Mouse (Mus musculus): ENCODE measurements around the gene Creb3l1. TPM values are rescaled to one million over a fixed set of nuclear protein-coding genes. Genes with fewer than 3 reads are reported as not detected.

Creb3l1 gene
- polyA plus RNA-seq, 1 experiment = 15.0 TPM

- no peak for TF ChIP-seq CTCF (IDR thresholded peaks at IDR 0.05; ENCODE audit: insufficient read depth, low read length)
- no peak for TF ChIP-seq POLR2A (IDR thresholded peaks at IDR 0.05; ENCODE audit: borderline replicate concordance, extremely low read depth, low read depth, low read length)
- no peaks in the 10 kb centered on the region for H3K4me1 ChIP-seq (ENCODE audit: control insufficient read depth, insufficient read depth, low read length)
- H3K4me3 ChIP-seq (replicated peaks; ENCODE audit: extremely low read depth, low read depth, low read length) = no peak overlapping the region
- WGBS = 18% methylated on average over 4 of the region's 4 CpGs
- no peak for DNase-seq
Observed at GRCm38 (mm10) chr2:92047601-92048000, 23.3 kb upstream of the Creb3l1 start.

- Histone ChIP-seq H3K4me1 (ENCODE audit: control insufficient read depth, insufficient read depth, low read length) (no peaks in the 10 kb centered on the region), H3K4me3 (replicated peaks; ENCODE audit: extremely low read depth, low read depth, low read length) (no peak overlapping the region)
- WGBS = 88% methylated on average over 12 of the region's 12 CpGs
- TF ChIP-seq CTCF (IDR thresholded peaks at IDR 0.05; ENCODE audit: insufficient read depth, low read length) (no peak), POLR2A (IDR thresholded peaks at IDR 0.05; ENCODE audit: borderline replicate concordance, extremely low read depth, low read depth, low read length) (no peak)
- DNase-seq = no peak
Observed at GRCm38 (mm10) chr2:92043285-92043684, 19.0 kb upstream of the Creb3l1 start.

GRCm38 (mm10) chr2:92041538-92041937 is 17.2 kb upstream of the Creb3l1 start:
- 69% methylated on average over 15 of the region's 15 CpGs for WGBS
- TF ChIP-seq POLR2A (IDR thresholded peaks at IDR 0.05; ENCODE audit: borderline replicate concordance, extremely low read depth, low read depth, low read length) = no peak
- no peak for TF ChIP-seq CTCF (IDR thresholded peaks at IDR 0.05; ENCODE audit: insufficient read depth, low read length)
- DNase-seq = no peak
- Histone ChIP-seq H3K4me1 (ENCODE audit: control insufficient read depth, insufficient read depth, low read length) (no peaks in the 10 kb centered on the region), H3K4me3 (replicated peaks; ENCODE audit: extremely low read depth, low read depth, low read length) (no peak overlapping the region)

GRCm38 (mm10) chr2:92034273-92034672 is 10.0 kb upstream of the Creb3l1 start:
- Histone ChIP-seq H3K4me1 (ENCODE audit: control insufficient read depth, insufficient read depth, low read length) (no peaks in the 10 kb centered on the region), H3K4me3 (replicated peaks; ENCODE audit: extremely low read depth, low read depth, low read length) (no peak overlapping the region)
- 50% methylated on average over 9 of the region's 9 CpGs for WGBS
- TF ChIP-seq CTCF (IDR thresholded peaks at IDR 0.05; ENCODE audit: insufficient read depth, low read length) = no peak
- TF ChIP-seq POLR2A (IDR thresholded peaks at IDR 0.05; ENCODE audit: borderline replicate concordance, extremely low read depth, low read depth, low read length) = no peak
- no peak for DNase-seq

GRCm38 (mm10) chr2:92030554-92030953 is 6.3 kb upstream of the Creb3l1 start:
- TF ChIP-seq CTCF (IDR thresholded peaks at IDR 0.05; ENCODE audit: insufficient read depth, low read length) = no peak
- no peak for TF ChIP-seq POLR2A (IDR thresholded peaks at IDR 0.05; ENCODE audit: borderline replicate concordance, extremely low read depth, low read depth, low read length)
- Histone ChIP-seq H3K4me3 (replicated peaks; ENCODE audit: extremely low read depth, low read depth, low read length) (no peak overlapping the region), H3K4me1 (ENCODE audit: control insufficient read depth, insufficient read depth, low read length) (no peaks in the 10 kb centered on the region)
- WGBS = 90% methylated on average over 8 of the region's 8 CpGs
- DNase-seq = no peak

GRCm38 (mm10) chr2:92029387-92030133 is 5.3 kb upstream of the Creb3l1 start:
- no peak for TF ChIP-seq POLR2A (IDR thresholded peaks at IDR 0.05; ENCODE audit: borderline replicate concordance, extremely low read depth, low read depth, low read length)
- 41% methylated on average over 10 of the region's 10 CpGs for WGBS
- H3K4me3 ChIP-seq (replicated peaks; ENCODE audit: extremely low read depth, low read depth, low read length) = no peak overlapping the region
- DNase-seq = peak; percentile 39
- no peaks in the 10 kb centered on the region for H3K4me1 ChIP-seq (ENCODE audit: control insufficient read depth, insufficient read depth, low read length)

GRCm38 (mm10) chr2:92027811-92028590 is 3.7 kb upstream of the Creb3l1 start:
- no peaks in the 10 kb centered on the region for H3K4me1 ChIP-seq (ENCODE audit: control insufficient read depth, insufficient read depth, low read length)
- H3K4me3 ChIP-seq (replicated peaks; ENCODE audit: extremely low read depth, low read depth, low read length) = no peak overlapping the region
- TF ChIP-seq CTCF (IDR thresholded peaks at IDR 0.05; ENCODE audit: insufficient read depth, low read length) (no peak), POLR2A (IDR thresholded peaks at IDR 0.05; ENCODE audit: borderline replicate concordance, extremely low read depth, low read depth, low read length) (no peak)
- WGBS = 45% methylated on average over 11 of the region's 11 CpGs
- DNase-seq = no peak

- no peak for DNase-seq
- Histone ChIP-seq H3K4me3 (replicated peaks; ENCODE audit: extremely low read depth, low read depth, low read length) (no peak overlapping the region), H3K4me1 (ENCODE audit: control insufficient read depth, insufficient read depth, low read length) (0 out of 2 replicates have a peak, but pooled peaks cover 2% of the 10 kb centered on the region)
- no peak for TF ChIP-seq CTCF (IDR thresholded peaks at IDR 0.05; ENCODE audit: insufficient read depth, low read length)
- TF ChIP-seq POLR2A (IDR thresholded peaks at IDR 0.05; ENCODE audit: borderline replicate concordance, extremely low read depth, low read depth, low read length) = no peak
- 71% methylated on average over 6 of the region's 6 CpGs for WGBS
Observed at GRCm38 (mm10) chr2:92025966-92026365, 1.7 kb upstream of the Creb3l1 start.

- Histone ChIP-seq H3K4me3 (replicated peaks; ENCODE audit: extremely low read depth, low read depth, low read length) (no peak overlapping the region), H3K4me1 (ENCODE audit: control insufficient read depth, insufficient read depth, low read length) (0 out of 2 replicates have a peak, but pooled peaks cover 2% of the 10 kb centered on the region)
- TF ChIP-seq CTCF (IDR thresholded peaks at IDR 0.05; ENCODE audit: insufficient read depth, low read length) (no peak), POLR2A (IDR thresholded peaks at IDR 0.05; ENCODE audit: borderline replicate concordance, extremely low read depth, low read depth, low read length) (no peak)
- DNase-seq = no peak
- 88% methylated on average over 2 of the region's 2 CpGs for WGBS
Observed at GRCm38 (mm10) chr2:92025202-92025601, 900 bp upstream of the Creb3l1 start.
